Mouse (Mus musculus) bone marrow, adult 2 months (tissue): Measurements from ENCODE around the gene 2310034G01Rik.

Experiments
- CTCF ChIP-seq: fragments of 200-500 bp; IDR thresholded peaks from 2 replicates; pipeline ENCODE4 v1.5.1; 2011; ENCODE audit warnings: low read length, control low read depth; ENCODE audit not compliant: control insufficient read depth, insufficient read depth
- POLR2A ChIP-seq: fragments of 200-500 bp; IDR thresholded peaks from 2 replicates; pipeline ENCODE4 v1.6.1; 2011; ENCODE audit warnings: low read depth, mild to moderate bottlenecking, control low read depth, low read length, borderline replicate concordance; ENCODE audit not compliant: control insufficient read depth

DNA sequence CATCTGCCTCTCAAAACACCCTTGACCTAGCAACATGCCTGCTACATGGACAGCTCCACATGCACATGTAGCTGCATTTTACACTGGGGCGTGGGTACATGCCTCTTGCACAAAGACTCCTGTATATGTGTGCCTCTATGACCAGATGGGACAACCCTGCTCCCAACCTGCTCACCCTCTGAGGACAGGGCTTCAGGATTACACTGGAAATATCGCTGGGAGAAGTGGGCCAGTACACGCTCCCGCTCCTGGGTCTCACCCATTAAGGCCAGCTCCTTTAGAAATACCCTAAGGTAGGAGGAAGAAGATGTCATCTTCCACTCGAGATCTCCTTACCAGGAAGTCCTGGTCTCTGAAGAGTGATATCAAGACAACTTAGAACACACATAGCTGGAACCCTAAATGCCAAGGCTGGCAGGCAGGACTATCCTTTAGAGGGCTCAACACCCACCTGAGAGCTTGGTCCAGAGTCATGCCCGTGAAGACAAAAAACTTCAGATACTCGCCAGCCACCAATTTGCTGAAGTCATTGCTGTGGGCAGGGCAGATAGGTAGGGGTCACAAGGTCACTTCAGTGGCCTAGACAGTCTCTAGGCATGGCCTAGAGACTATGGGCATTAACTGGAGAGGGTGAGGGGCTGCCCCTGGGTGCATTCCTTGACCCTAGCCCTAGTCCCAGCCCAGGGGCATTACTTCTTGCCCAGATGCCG is 29.9 kb downstream of the 2310034G01Rik start:
- TF ChIP-seq CTCF (no peak), POLR2A (no peak)
